Mouse (Mus musculus): Measurements from ENCODE around the gene Kir3dl1. TPM values are rescaled to one million over a fixed set of nuclear protein-coding genes. Genes with fewer than 3 reads are reported as not detected.
"Not testable (repeated sequence)": the region's sequence is repeated elsewhere in the genome, so short reads cannot be mapped to it uniquely, and the experiment has no call there.

Kir3dl1 gene
- total RNA-seq (2021): not detected
- long read RNA-seq, experiment 1: 0 reads
- long read RNA-seq, experiment 2: 0 reads

DNA sequence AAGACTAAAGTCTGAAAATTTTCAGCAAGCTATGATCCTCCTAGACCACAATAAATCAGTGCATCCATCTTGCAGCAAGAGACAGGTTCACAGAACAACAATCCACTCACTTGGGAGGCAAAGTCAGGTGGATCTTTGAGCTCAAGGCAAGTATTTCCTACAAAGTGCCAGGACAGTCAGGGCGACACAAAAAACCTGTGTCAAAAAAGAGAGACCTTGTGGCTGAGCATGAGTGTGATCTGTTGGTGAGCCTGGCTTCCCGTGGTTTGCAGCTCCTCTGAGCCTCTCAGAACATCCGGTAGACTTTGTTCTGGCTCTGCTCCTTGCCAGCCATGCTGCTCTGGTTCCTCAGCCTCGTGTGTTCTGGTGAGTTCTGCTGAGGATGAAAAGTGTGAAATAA lies at the start of gene Kir3dl1:
TSS of gene Kir3dl1 (plus strand) at position 301 of the 400 bp plus-strand sequence.
- DNase-seq (ENCODE audit: low spot score in 2 of 2): not testable (repeated sequence)

DNA sequence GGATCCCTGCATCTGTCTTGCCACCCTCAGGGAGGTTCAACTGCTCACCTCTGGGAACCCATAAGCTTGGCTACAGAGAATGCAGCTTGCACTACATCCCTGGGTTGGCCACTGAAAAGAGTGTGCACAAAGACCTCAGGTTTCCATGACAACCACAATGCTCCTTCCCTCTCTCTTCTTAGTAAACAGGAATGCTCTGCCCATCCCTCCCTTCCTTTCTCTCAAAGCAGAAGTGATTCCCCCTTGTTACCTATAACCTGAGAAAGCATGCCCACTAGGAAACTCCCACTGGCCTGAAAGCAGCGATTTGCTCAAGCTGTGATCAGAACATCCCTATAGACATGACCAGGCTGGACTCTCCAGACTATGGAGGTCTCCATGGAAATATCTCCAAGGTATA lies 26.2 kb downstream of the Kir3dl1 start, which contains the start of gene Kir3dl2:
TSS of gene Kir3dl2 (minus strand) at position 101 of the 400 bp plus-strand sequence.
- DNase-seq (ENCODE audit: low spot score in 2 of 2): not testable (repeated sequence)

DNA sequence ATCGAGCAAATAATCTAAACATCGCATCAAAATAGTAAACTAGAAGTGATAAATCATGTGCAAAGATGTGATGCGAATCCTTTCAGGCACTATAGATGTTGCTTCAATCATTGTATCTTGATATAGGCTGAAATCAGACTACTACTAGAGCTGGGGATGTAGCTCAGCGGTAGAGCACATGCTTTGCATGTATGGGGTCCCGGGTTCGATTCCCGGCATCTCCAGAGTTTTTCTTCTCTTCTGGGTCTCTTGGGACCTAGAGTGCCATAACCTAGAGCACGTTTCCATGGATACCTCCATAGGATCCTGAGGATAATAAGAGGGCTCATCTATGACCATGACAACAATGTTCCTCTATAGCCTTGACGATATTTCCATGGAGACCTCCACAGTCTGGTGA lies 51.3 kb downstream of the Kir3dl1 start:
- not testable (repeated sequence) for DNase-seq (ENCODE audit: low spot score in 2 of 2)

Other genes with a start within 250 kb of the Kir3dl1 start
- gene Bex3, start 247.7 kb upstream of the Kir3dl1 start, total RNA-seq (2021): 100 to 1,000 TPM; 287 to 301 TPM
- not detected for gene Kir3dl2, start 26.1 kb downstream of the Kir3dl1 start, total RNA-seq (2021)
- 10 to 100 TPM; 31.1 to 40.5 TPM for gene Tceal3, start 72.8 kb downstream of the Kir3dl1 start, total RNA-seq (2021)
- gene Tceal1, start 190.0 kb downstream of the Kir3dl1 start, total RNA-seq (2021): 1 to 10 TPM; 9.5 to 9.8 TPM
- gene Morf4l2, start 225.7 kb downstream of the Kir3dl1 start, total RNA-seq (2021): 100 to 1,000 TPM; 354 to 367 TPM

All from adrenal gland, postnatal 4 days (tissue).